Mouse (Mus musculus) limb, embryonic 13.5 days (tissue): ENCODE measurements around the gene Tbc1d8. TPM values are rescaled to one million over a fixed set of nuclear protein-coding genes. Genes with fewer than 3 reads are reported as not detected.

ENCODE experiments used
- ATAC-seq: fragments of 200-750 bp; cut with Nextera tagmentation; 2 replicates; pipeline ENCODE4 v1.8.0; 2017; ENCODE audit warnings: low read depth, moderate number of reproducible peaks, moderate TSS enrichment; ENCODE audit not compliant: low FRiP score
- H3K27ac ChIP-seq: fragments of 300-500 bp; sonication (generic); 2 replicates; pipeline ENCODE4 v1.5.1; 2015; ENCODE audit warnings: inconsistent platforms, mild to moderate bottlenecking, moderate library complexity
- H3K27me3 ChIP-seq: fragments of 300-500 bp; sonication (generic); 2 replicates; pipeline ENCODE4 v1.6.1; 2015; ENCODE audit warnings: mild to moderate bottlenecking, inconsistent platforms
- H3K36me3 ChIP-seq: fragments of 300-500 bp; sonication (generic); 2 replicates; pipeline ENCODE4 v1.6.1; 2015; ENCODE audit warnings: inconsistent platforms, mild to moderate bottlenecking, moderate library complexity
- H3K4me1 ChIP-seq: fragments of 300-500 bp; sonication (generic); 2 replicates; pipeline ENCODE4 v1.6.1; 2015; ENCODE audit warnings: inconsistent platforms
- H3K4me2 ChIP-seq: fragments of 300-500 bp; sonication (generic); replicated peaks from 2 replicates; pipeline ENCODE4 v1.6.1; 2015; ENCODE audit warnings: inconsistent platforms, mild to moderate bottlenecking, moderate library complexity
- H3K4me3 ChIP-seq: fragments of 300-500 bp; sonication (generic); 2 replicates; pipeline ENCODE4 v1.5.1; 2015; ENCODE audit warnings: moderate library complexity, mild to moderate bottlenecking, inconsistent platforms
- H3K9ac ChIP-seq: fragments of 300-500 bp; sonication (generic); 2 replicates; pipeline ENCODE4 v1.6.1; 2015; ENCODE audit warnings: mild to moderate bottlenecking, inconsistent platforms
- H3K9me3 ChIP-seq: fragments of 300-500 bp; sonication (generic); 2 replicates; pipeline ENCODE4 v1.6.1; 2016; ENCODE audit warnings: inconsistent platforms
- WGBS: fragments of 180-500 bp; shearing (Covaris S2); methylation state at CpG from one replicate; pipeline ENCODE4 v1.1.7; 2015; 5-methylcytosine and 5-hydroxymethylcytosine counted together
- polyA plus RNA-seq: library from polyadenylated mRNA; unstranded; fragments of >200 nt; fragmentation: Nextera tagmentation; extraction: Ambion mirVana; gene quantifications from 2 replicates; pipeline ENCODE4 v1.2.1, GENCODE M21; 2015

Tbc1d8 gene
- polyA plus RNA-seq, result 8.8 and 10.4 TPM in 2 replicates

DNA sequence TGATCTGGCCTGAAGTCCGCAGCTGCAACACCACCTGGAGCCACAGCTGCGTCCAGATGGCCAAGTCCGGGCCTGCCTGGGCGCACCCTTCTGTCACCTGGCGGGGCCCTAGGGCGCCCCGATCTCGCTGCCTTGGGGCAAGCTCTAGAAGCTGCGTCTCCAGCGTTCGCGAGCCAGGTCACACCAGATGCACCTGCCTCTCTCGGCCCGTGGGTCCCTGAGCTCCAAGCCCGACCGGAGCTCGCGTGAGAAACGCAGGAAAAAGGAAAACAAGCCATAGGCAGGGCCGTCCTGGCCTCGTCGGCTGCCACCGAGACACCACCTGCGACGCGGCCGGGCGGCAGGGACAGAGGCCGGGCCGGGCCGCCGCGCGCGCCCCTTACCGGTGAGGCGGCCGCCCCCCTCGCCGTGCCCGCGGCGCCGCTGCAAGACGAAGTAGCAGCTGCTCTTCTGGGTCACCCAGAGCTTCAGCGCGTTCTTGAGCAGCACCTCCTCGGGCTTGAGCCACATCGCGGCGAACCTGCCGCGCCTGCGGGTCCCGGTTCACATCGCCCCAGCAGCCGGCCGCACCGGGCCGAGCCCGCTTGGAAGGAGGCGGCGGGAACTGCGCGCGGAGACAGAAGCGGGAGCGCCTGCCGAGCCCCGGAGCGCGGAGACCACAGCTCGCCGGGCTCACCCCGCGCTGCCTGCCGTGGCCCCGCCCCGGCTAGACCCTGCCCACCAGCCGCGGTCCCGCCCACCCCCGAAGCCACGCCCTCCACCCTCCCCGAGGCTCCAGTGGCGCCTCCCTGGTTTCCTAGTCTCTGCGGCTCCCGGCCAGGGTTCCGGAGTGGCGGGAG is at the start of gene Tbc1d8:
TSS of gene Tbc1d8 (minus strand) at position 699 of the 839 bp plus-strand sequence.
- Histone ChIP-seq H3K27me3 (peaks cover 15% of the 10 kb centered on the region), H3K4me1 (peaks cover 15% of the 10 kb centered on the region), H3K27ac (peak within 1 kb of the TSS; percentile 63; the same call in 1 of the 2 replicates), H3K9me3 (no peaks in the 10 kb centered on the region), H3K4me2 (peak within 1 kb of the TSS; percentile 96), H3K36me3 (no peaks in the 10 kb centered on the region), H3K9ac (peak within 1 kb of the TSS; percentile 77), H3K4me3 (peak within 1 kb of the TSS; percentile 69)
- WGBS, result under 1% methylated on average over 90 of the region's 90 CpGs
- peak; percentile 97 for ATAC-seq

- WGBS, result 70% methylated on average over 6 of the region's 6 CpGs
Observed at GRCm38 (mm10) chr1:39528319-39528718, 49.8 kb upstream of the Tbc1d8 start.

DNA sequence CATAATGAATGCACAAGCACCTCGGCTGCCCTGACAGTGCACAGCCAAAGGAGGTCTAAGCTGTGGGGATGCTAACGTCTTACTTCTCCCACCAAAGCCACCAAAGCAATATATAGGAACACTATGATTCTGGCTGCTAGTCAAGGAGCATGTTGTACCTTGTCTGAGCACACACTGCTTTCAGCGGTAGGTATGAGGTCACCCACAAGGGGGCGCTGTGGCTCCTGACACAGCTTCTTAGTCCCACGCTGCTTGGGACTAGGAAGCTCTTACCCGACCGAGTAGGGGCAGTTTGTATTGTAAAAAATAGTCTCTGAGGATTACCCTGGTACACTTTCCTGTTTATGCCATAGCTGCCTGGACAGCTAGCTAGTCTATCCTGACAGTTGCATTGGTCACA is 48.9 kb upstream of the Tbc1d8 start:
- no peaks in the 10 kb centered on the region for H3K36me3 ChIP-seq
- no peak overlapping the region for H3K27ac ChIP-seq
- WGBS, result 7% methylated on average over 7 of the region's 7 CpGs
- peak; percentile 67; the same call in 1 of the 2 replicates for ATAC-seq
- H3K27me3 ChIP-seq, result no peaks in the 10 kb centered on the region
- no peak overlapping the region for H3K4me3 ChIP-seq
- H3K9me3 ChIP-seq, result no peaks in the 10 kb centered on the region
- H3K9ac ChIP-seq, result no peak overlapping the region
- no peak overlapping the region for H3K4me2 ChIP-seq
- H3K4me1 ChIP-seq, result no peaks in the 10 kb centered on the region

More at GRCm38 (mm10) chr1:39528319-39528718, 49.8 kb upstream of the Tbc1d8 start:
- no peak for ATAC-seq
- H3K27ac ChIP-seq, result no peak overlapping the region
- H3K4me3 ChIP-seq, result no peak overlapping the region
- H3K27me3 ChIP-seq, result no peaks in the 10 kb centered on the region
- no peak overlapping the region for H3K4me2 ChIP-seq
- H3K4me1 ChIP-seq, result no peaks in the 10 kb centered on the region
- H3K9me3 ChIP-seq, result no peaks in the 10 kb centered on the region
- no peaks in the 10 kb centered on the region for H3K36me3 ChIP-seq
- no peak overlapping the region for H3K9ac ChIP-seq

GRCm38 (mm10) chr1:39526371-39527167 is 48.0 kb upstream of the Tbc1d8 start:
- no peak overlapping the region for H3K27ac ChIP-seq
- H3K36me3 ChIP-seq, result no peaks in the 10 kb centered on the region
- H3K9me3 ChIP-seq, result no peaks in the 10 kb centered on the region
- no peaks in the 10 kb centered on the region for H3K4me1 ChIP-seq
- WGBS, result 84% methylated on average over 9 of the region's 9 CpGs
- H3K4me2 ChIP-seq, result no peak overlapping the region
- no peak overlapping the region for H3K9ac ChIP-seq
- no peak for ATAC-seq
- H3K27me3 ChIP-seq, result no peaks in the 10 kb centered on the region
- H3K4me3 ChIP-seq, result no peak overlapping the region

DNA sequence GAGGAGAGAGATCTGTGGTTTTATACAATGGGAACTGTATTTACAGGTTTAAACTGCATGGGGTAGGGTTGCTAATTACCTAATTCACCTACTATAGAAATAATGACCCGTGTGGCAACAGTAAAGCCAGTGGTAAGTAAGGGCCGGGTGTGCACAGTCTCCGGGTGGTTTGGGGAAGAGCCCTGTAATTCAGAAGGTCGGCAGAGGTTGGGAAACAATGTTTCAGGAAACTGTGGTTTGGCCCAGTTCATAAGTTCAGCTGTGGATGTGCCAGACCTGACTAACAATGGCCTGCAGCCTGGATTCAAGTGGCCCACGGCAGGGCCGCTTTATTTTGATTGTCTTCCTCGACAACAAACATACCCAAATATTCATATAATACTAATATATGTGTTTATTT is 47.2 kb upstream of the Tbc1d8 start:
- Histone ChIP-seq H3K9ac (no peak overlapping the region), H3K9me3 (no peaks in the 10 kb centered on the region), H3K27ac (no peak overlapping the region), H3K4me1 (no peaks in the 10 kb centered on the region), H3K27me3 (no peaks in the 10 kb centered on the region), H3K4me2 (no peak overlapping the region), H3K36me3 (no peaks in the 10 kb centered on the region), H3K4me3 (no peak overlapping the region)
- whole genome bisulfite sequencing, result 66% methylated on average over 7 of the region's 7 CpGs
- ATAC-seq, result no peak

DNA sequence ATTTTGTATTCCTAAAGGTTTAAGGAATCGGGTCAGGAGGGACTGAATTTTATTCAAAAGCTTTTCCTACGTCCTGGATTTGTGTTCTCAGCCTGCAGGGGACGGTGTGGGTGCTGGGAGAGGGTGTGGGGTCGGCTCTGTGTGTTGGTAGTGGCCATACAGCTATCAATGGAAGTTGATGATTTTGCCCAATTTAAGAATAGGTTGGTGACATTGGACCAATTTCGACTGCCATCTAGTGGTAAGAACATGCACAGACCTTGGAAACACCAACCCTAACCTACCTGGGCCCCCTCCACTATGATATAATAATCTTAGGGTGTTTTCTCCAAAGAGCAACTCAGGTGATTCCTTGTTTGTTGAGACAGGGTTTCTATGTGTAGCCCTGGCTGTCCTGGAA is 44.0 kb upstream of the Tbc1d8 start:
- ATAC-seq, result no peak
- Histone ChIP-seq H3K27ac (no peak overlapping the region), H3K9ac (no peak overlapping the region), H3K27me3 (no peaks in the 10 kb centered on the region), H3K9me3 (no peaks in the 10 kb centered on the region), H3K4me1 (no peaks in the 10 kb centered on the region), H3K4me2 (no peak overlapping the region), H3K36me3 (no peaks in the 10 kb centered on the region), H3K4me3 (no peak overlapping the region)
- WGBS, result 24% methylated on average over 5 of the region's 5 CpGs

- Histone ChIP-seq H3K4me1 (no peaks in the 10 kb centered on the region), H3K4me2 (no peak overlapping the region), H3K27ac (no peak overlapping the region), H3K36me3 (no peaks in the 10 kb centered on the region), H3K4me3 (no peak overlapping the region), H3K9me3 (no peaks in the 10 kb centered on the region), H3K9ac (no peak overlapping the region), H3K27me3 (no peaks in the 10 kb centered on the region)
- WGBS, result 91% methylated on average over 7 of the region's 7 CpGs
- no peak for ATAC-seq
Observed at GRCm38 (mm10) chr1:39521326-39521725, 42.8 kb upstream of the Tbc1d8 start.

- Histone ChIP-seq H3K9ac (no peak overlapping the region), H3K4me2 (no peak overlapping the region), H3K27me3 (no peaks in the 10 kb centered on the region), H3K9me3 (no peaks in the 10 kb centered on the region), H3K36me3 (no peaks in the 10 kb centered on the region), H3K4me1 (peaks cover 6% of the 10 kb centered on the region), H3K27ac (no peak overlapping the region), H3K4me3 (no peak overlapping the region)
- 0 out of 2 replicates have a peak, but pooled peaks have one; percentile 24 for ATAC-seq
- WGBS, result 57% methylated on average over 10 of the region's 10 CpGs
Observed at GRCm38 (mm10) chr1:39515303-39515991, 36.9 kb upstream of the Tbc1d8 start.

- Histone ChIP-seq H3K27me3 (no peaks in the 10 kb centered on the region), H3K9me3 (no peaks in the 10 kb centered on the region), H3K4me2 (no peak overlapping the region), H3K9ac (no peak overlapping the region), H3K4me1 (peaks cover 6% of the 10 kb centered on the region), H3K36me3 (no peaks in the 10 kb centered on the region), H3K4me3 (no peak overlapping the region), H3K27ac (no peak overlapping the region)
- ATAC-seq, result no peak
- 75% methylated on average over 1 of the region's 1 CpGs for WGBS
Observed at GRCm38 (mm10) chr1:39512183-39512582, 33.6 kb upstream of the Tbc1d8 start.

DNA sequence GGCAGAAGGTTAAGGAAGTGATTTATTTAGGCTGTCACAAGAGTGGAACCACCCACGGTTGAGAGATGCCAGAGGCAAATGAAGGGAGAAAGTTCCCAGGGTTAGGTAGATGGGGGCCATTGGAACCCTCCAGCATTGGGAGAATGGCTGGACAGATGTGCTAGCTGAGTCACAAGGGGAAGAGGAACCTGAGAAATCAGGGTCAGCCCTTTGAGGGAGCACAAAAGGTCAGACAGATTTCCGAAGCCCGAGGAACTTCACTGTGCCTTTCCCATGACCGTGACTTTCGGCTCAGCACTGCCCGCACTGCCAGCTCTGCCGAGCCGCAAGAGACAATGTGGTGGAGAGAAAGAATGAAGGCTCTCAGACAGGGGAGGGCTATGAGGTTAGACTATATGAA is 33.2 kb upstream of the Tbc1d8 start:
- H3K27me3 ChIP-seq, result no peaks in the 10 kb centered on the region
- no peaks in the 10 kb centered on the region for H3K36me3 ChIP-seq
- H3K9me3 ChIP-seq, result no peaks in the 10 kb centered on the region
- no peak overlapping the region for H3K27ac ChIP-seq
- no peak overlapping the region for H3K4me2 ChIP-seq
- WGBS, result 66% methylated on average over 8 of the region's 8 CpGs
- peaks cover 6% of the 10 kb centered on the region for H3K4me1 ChIP-seq
- ATAC-seq, result no peak
- no peak overlapping the region for H3K9ac ChIP-seq
- H3K4me3 ChIP-seq, result no peak overlapping the region

DNA sequence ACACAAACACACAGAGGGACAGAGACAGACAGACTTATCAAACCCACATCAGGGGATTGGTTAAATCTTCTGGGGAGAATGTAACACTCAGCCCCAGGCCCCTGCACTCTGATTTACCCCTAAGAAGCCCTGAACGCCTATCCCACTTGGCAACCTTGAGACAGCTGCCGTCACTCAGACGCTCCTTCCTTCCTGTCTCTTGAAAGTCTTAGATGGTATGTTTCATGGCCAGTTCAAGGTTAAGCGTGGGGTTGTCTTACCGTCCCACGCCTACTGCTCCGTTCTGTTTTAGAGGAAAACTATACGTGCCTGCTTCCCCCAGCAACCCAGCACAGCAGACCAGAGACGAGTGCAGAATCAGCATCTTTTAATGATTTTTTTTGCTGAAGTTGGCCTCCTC is 27.0 kb upstream of the Tbc1d8 start:
- H3K27me3 ChIP-seq, result no peaks in the 10 kb centered on the region
- 67% methylated on average over 9 of the region's 9 CpGs for WGBS
- no peak for ATAC-seq
- H3K4me2 ChIP-seq, result no peak overlapping the region
- no peaks in the 10 kb centered on the region for H3K4me1 ChIP-seq
- no peak overlapping the region for H3K9ac ChIP-seq
- H3K27ac ChIP-seq, result no peak overlapping the region
- H3K36me3 ChIP-seq, result no peaks in the 10 kb centered on the region
- H3K4me3 ChIP-seq, result no peak overlapping the region
- H3K9me3 ChIP-seq, result no peaks in the 10 kb centered on the region

DNA sequence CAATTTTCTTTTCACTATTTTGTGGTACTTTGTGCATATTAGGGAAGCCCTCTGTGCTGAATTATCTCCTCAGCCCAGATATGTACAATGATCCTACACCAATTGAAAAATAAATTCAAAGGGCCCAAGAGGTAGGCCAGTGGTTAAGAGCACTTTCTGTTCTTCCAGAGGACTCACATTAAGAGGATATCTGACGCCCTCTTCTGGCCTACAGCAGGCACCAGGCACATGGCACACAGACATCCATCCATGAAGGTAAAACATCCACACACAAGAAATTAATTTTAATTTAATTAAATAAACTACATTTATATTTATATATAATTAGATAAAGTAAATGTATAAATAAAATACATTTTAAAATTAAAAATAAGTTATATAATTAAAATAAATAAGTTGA is 25.7 kb upstream of the Tbc1d8 start:
- Histone ChIP-seq H3K27ac (no peak overlapping the region), H3K9ac (no peak overlapping the region), H3K4me1 (no peaks in the 10 kb centered on the region), H3K36me3 (no peaks in the 10 kb centered on the region), H3K27me3 (0 out of 2 replicates have a peak, but pooled peaks cover 4% of the 10 kb centered on the region), H3K4me2 (no peak overlapping the region), H3K4me3 (no peak overlapping the region), H3K9me3 (no peaks in the 10 kb centered on the region)
- 5% methylated on average over 1 of the region's 1 CpGs for WGBS
- no peak for ATAC-seq
